Comparison of ENCODE assay signal across 16 mouse cellular contexts in genomic region chr14:4499425-4499824, GRCm38 (mm10). TPM values are rescaled to one million over a fixed set of nuclear protein-coding genes. Genes with fewer than 3 reads are reported as not detected.
DNase-seq lines count a peak whose midpoint lies in the region; ATAC-seq and TF ChIP-seq lines count a peak whose summit lies in the region.
"Not testable (repeated sequence)": the region's sequence is repeated elsewhere in the genome, so short reads cannot be mapped to it uniquely, and the experiment has no call there.
"Had no signal": no experiment of that assay in that cellular context is flagged by ENCODE, and none has a peak within 500 bp of the region (broad histone marks: within the 10 kb centered on the region; RNA-seq: fewer than 3 reads in every experiment).

No protein-coding gene starts in this region.

- H3K4me2 ChIP-seq in embryonic facial prominence, embryonic 14.5 days (ENCODE audit: low read depth, low read length), result peak overlapping the region; percentile 49
- peak overlapping the region; percentile 27 for H3K4me2 ChIP-seq in intestine, embryonic 16.5 days (ENCODE audit: low read depth, low read length)
- H3K4me2 ChIP-seq in limb, embryonic 13.5 days (replicated peaks), result peak overlapping the region; percentile 60
- H3K4me2 ChIP-seq in midbrain, embryonic 13.5 days (replicated peaks), result peak overlapping the region; percentile 55
- peak overlapping the region; percentile 54 for H3K4me2 ChIP-seq in neural tube, embryonic 15.5 days

- H3K36me3 ChIP-seq in embryonic facial prominence, embryonic 14.5 days (ENCODE audit: control insufficient read depth, insufficient read depth, low read length); hindbrain, embryonic 10.5 days; intestine, embryonic 16.5 days (ENCODE audit: control insufficient read depth, insufficient read depth, low read length); limb, embryonic 13.5 days; midbrain, embryonic 13.5 days; neural tube, embryonic 15.5 days: not testable (repeated sequence)

- not testable (repeated sequence) for H3K4me1 ChIP-seq in embryonic facial prominence, embryonic 14.5 days (ENCODE audit: control insufficient read depth, insufficient read depth, low read length); hindbrain, embryonic 10.5 days (replicated peaks); intestine, embryonic 16.5 days (ENCODE audit: control insufficient read depth, insufficient read depth, low read length); limb, embryonic 13.5 days; midbrain, embryonic 13.5 days (replicated peaks); neural tube, embryonic 15.5 days

- DNase-seq in Muller cell, postnatal 12 days (ENCODE audit: inconsistent ontology term), result peak; percentile 0
- not testable (repeated sequence) for DNase-seq in embryonic facial prominence, embryonic 14.5 days (ENCODE audit: low spot score); gastrocnemius, adult 2 months
- DNase-seq in hindbrain, embryonic 10.5 days (ENCODE audit: low spot score), result peak; percentile 3

- TF ChIP-seq CTCF in gastrocnemius, adult 2 months (IDR thresholded peaks at IDR 0.05), result not testable (repeated sequence)

- not testable (repeated sequence) for H3K9ac ChIP-seq in embryonic facial prominence, embryonic 14.5 days (ENCODE audit: low read depth, low read length); intestine, embryonic 16.5 days (ENCODE audit: low read depth, low read length); limb, embryonic 13.5 days; midbrain, embryonic 13.5 days (replicated peaks)
- H3K9ac ChIP-seq in neural tube, embryonic 15.5 days (replicated peaks), result peak overlapping the region; percentile 36; the same call in 1 of the 2 replicates

- not testable (repeated sequence) for H3K27ac ChIP-seq in embryonic facial prominence, embryonic 14.5 days (replicated peaks; ENCODE audit: low read depth, low read length); gastrocnemius, adult 2 months; intestine, embryonic 16.5 days (ENCODE audit: low read length); limb, embryonic 13.5 days; midbrain, embryonic 13.5 days; neural tube, embryonic 15.5 days (replicated peaks)
- H3K27ac ChIP-seq in hindbrain, embryonic 10.5 days, result peak overlapping the region; percentile 59; the same call in 1 of the 2 replicates

- H3K27me3 ChIP-seq in embryonic facial prominence, embryonic 14.5 days (replicated peaks; ENCODE audit: control insufficient read depth, insufficient read depth, low read length); hindbrain, embryonic 10.5 days (ENCODE audit: insufficient read depth, poor library complexity, severe bottlenecking); intestine, embryonic 16.5 days (replicated peaks; ENCODE audit: control insufficient read depth, insufficient read depth, low read length); limb, embryonic 13.5 days; midbrain, embryonic 13.5 days; neural tube, embryonic 15.5 days (replicated peaks): not testable (repeated sequence)

- ATAC-seq in embryonic facial prominence, embryonic 14.5 days (ENCODE audit: low read depth); intestine, embryonic 16.5 days; limb, embryonic 13.5 days (ENCODE audit: low FRiP score, low read depth); midbrain, embryonic 13.5 days; neural tube, embryonic 15.5 days (ENCODE audit: low FRiP score): not testable (repeated sequence)

- WGBS in embryonic facial prominence, embryonic 14.5 days, result 12% methylated on average over 9 of the region's 25 CpGs
- whole genome bisulfite sequencing in hindbrain, embryonic 10.5 days, result 3% methylated on average over 23 of the region's 25 CpGs
- WGBS in intestine, embryonic 16.5 days, result 4% methylated on average over 16 of the region's 25 CpGs
- 2% methylated on average over 20 of the region's 25 CpGs for WGBS in limb, embryonic 13.5 days
- WGBS in midbrain, embryonic 13.5 days, result 0% methylated on average over 15 of the region's 25 CpGs
- WGBS in neural tube, embryonic 15.5 days, result 3% methylated on average over 13 of the region's 25 CpGs

- intact Hi-C loops in gastrocnemius, adult 2 months (cut with DNase I), result not testable (repeated sequence)

- not testable (repeated sequence) for H3K9me3 ChIP-seq in embryonic facial prominence, embryonic 14.5 days (ENCODE audit: control insufficient read depth, low read length); hindbrain, embryonic 10.5 days; intestine, embryonic 16.5 days (ENCODE audit: control insufficient read depth, low read length); limb, embryonic 13.5 days; midbrain, embryonic 13.5 days; neural tube, embryonic 15.5 days (replicated peaks)

- peak overlapping the region; percentile 26 for H3K4me3 ChIP-seq in embryonic facial prominence, embryonic 14.5 days (ENCODE audit: low read depth, low read length)
- H3K4me3 ChIP-seq in gastrocnemius, adult 2 months, result peak overlapping the region; percentile 40
- H3K4me3 ChIP-seq in hindbrain, embryonic 10.5 days, result peak overlapping the region; percentile 47
- H3K4me3 ChIP-seq in intestine, embryonic 16.5 days (ENCODE audit: low read length), result not testable (repeated sequence)
- peak overlapping the region; percentile 34 for H3K4me3 ChIP-seq in limb, embryonic 13.5 days
- peak overlapping the region; percentile 38 for H3K4me3 ChIP-seq in midbrain, embryonic 13.5 days (replicated peaks)
- peak overlapping the region; percentile 37 for H3K4me3 ChIP-seq in neural tube, embryonic 15.5 days (replicated peaks)

RNA-seq across cellular contexts. Expression of gene Gm3182, which starts 17.9 kb away (rescaled TPM):
- not detected in 2 replicates for polyA plus RNA-seq in embryonic facial prominence, embryonic 14.5 days (2014; fragmentation: Nextera tagmentation; extraction: Ambion mirVana)
- total RNA-seq in gastrocnemius, adult 2 months (2021), result not detected
- polyA plus RNA-seq in hindbrain, embryonic 10.5 days (2016; fragmentation: Nextera tagmentation; extraction: Ambion mirVana), result not detected in 2 replicates
- polyA plus RNA-seq in intestine, embryonic 16.5 days (2015; fragmentation: Nextera tagmentation; extraction: Ambion mirVana), result not detected in 2 replicates
- polyA plus RNA-seq in limb, embryonic 13.5 days (2015; fragmentation: Nextera tagmentation; extraction: Ambion mirVana), result not detected in 2 replicates
- not detected in 2 replicates for polyA plus RNA-seq in midbrain, embryonic 13.5 days (2015; fragmentation: Nextera tagmentation; extraction: Ambion mirVana)
- not detected in 2 replicates for polyA plus RNA-seq in neural tube, embryonic 15.5 days (2015; fragmentation: Nextera tagmentation; extraction: Ambion mirVana)
- total RNA-seq: adrenal gland, adult 2 months; gastrocnemius, postnatal 25 days; heart, postnatal 14 days; left cerebral cortex, adult 18-20 months had no signal
- polyA plus RNA-seq: adrenal gland, adult 2 months; kidney, adult 2 months; liver, embryonic 12.5 days; thymus, adult 2 months had no signal

RNA-seq across cellular contexts. Expression of gene Gm3047, which starts 55.8 kb away (rescaled TPM):
- not detected in 2 replicates for polyA plus RNA-seq in embryonic facial prominence, embryonic 14.5 days (2014; fragmentation: Nextera tagmentation; extraction: Ambion mirVana)
- total RNA-seq in gastrocnemius, adult 2 months (2021), result not detected
- not detected in 2 replicates for polyA plus RNA-seq in hindbrain, embryonic 10.5 days (2016; fragmentation: Nextera tagmentation; extraction: Ambion mirVana)
- not detected in 2 replicates for polyA plus RNA-seq in intestine, embryonic 16.5 days (2015; fragmentation: Nextera tagmentation; extraction: Ambion mirVana)
- not detected in 2 replicates for polyA plus RNA-seq in limb, embryonic 13.5 days (2015; fragmentation: Nextera tagmentation; extraction: Ambion mirVana)
- polyA plus RNA-seq in midbrain, embryonic 13.5 days (2015; fragmentation: Nextera tagmentation; extraction: Ambion mirVana), result not detected in 2 replicates
- not detected in 2 replicates for polyA plus RNA-seq in neural tube, embryonic 15.5 days (2015; fragmentation: Nextera tagmentation; extraction: Ambion mirVana)
- total RNA-seq: adrenal gland, adult 2 months; gastrocnemius, postnatal 25 days; heart, postnatal 14 days; left cerebral cortex, adult 18-20 months had no signal
- polyA plus RNA-seq: adrenal gland, adult 2 months; cerebellum, adult 2 months; kidney, adult 2 months; liver, embryonic 12.5 days; thymus, adult 2 months had no signal
